10 mouse cellular contexts compared by ENCODE assay signal in genomic region chr15:98511386-98511928, GRCm38 (mm10). TPM values are rescaled to one million over a fixed set of nuclear protein-coding genes. Genes with fewer than 3 reads are reported as not detected.
DNase-seq lines count a peak whose midpoint lies in the region; ATAC-seq and TF ChIP-seq lines count a peak whose summit lies in the region.
"Had no signal": no experiment of that assay in that cellular context is flagged by ENCODE, and none has a peak within 500 bp of the region (broad histone marks: within the 10 kb centered on the region; RNA-seq: fewer than 3 reads in every experiment).

No protein-coding gene starts in this region.

- H3K9me3 ChIP-seq in kidney, embryonic 14.5 days (ENCODE audit: control insufficient read depth, low read length), result no peaks in the 10 kb centered on the region
- no peaks in the 10 kb centered on the region for H3K9me3 ChIP-seq in intestine, embryonic 16.5 days (ENCODE audit: control insufficient read depth, low read length)

- no peaks in the 10 kb centered on the region for H3K27me3 ChIP-seq in kidney, adult 2 months (replicated peaks; ENCODE audit: control insufficient read depth, insufficient read depth, low read length)
- no peaks in the 10 kb centered on the region for H3K27me3 ChIP-seq in kidney, embryonic 14.5 days (ENCODE audit: control insufficient read depth, insufficient read depth, low read length)
- no peaks in the 10 kb centered on the region for H3K27me3 ChIP-seq in intestine, embryonic 16.5 days (replicated peaks; ENCODE audit: control insufficient read depth, insufficient read depth, low read length)

- TF ChIP-seq CTCF in kidney, adult 2 months (conservative IDR thresholded peaks at IDR 0.05; ENCODE audit: insufficient read depth, insufficient read length, low read depth, low read length), result no peak

- no peak overlapping the region for H3K4me2 ChIP-seq in kidney, embryonic 14.5 days (replicated peaks; ENCODE audit: low read depth, low read length)
- H3K4me2 ChIP-seq in intestine, embryonic 16.5 days (ENCODE audit: low read depth, low read length), result no peak overlapping the region

- H3K9ac ChIP-seq in kidney, embryonic 14.5 days (ENCODE audit: low read depth, low read length), result no peak overlapping the region
- H3K9ac ChIP-seq in intestine, embryonic 16.5 days (ENCODE audit: low read depth, low read length), result no peak overlapping the region

- H3K27ac ChIP-seq in kidney, adult 2 months (ENCODE audit: insufficient read depth, low read depth, low read length), result no peak overlapping the region
- H3K27ac ChIP-seq in kidney, embryonic 14.5 days (ENCODE audit: low read depth, low read length), result no peak overlapping the region
- 0 out of 2 replicates have a peak overlapping the region, but pooled peaks have one; percentile 9 for H3K27ac ChIP-seq in intestine, embryonic 16.5 days (ENCODE audit: low read length)

- no peaks in the 10 kb centered on the region for H3K36me3 ChIP-seq in kidney, adult 2 months (ENCODE audit: control insufficient read depth, insufficient read depth, low read length)
- H3K36me3 ChIP-seq in kidney, embryonic 14.5 days (ENCODE audit: control insufficient read depth, insufficient read depth, low read length), result no peaks in the 10 kb centered on the region
- no peaks in the 10 kb centered on the region for H3K36me3 ChIP-seq in intestine, embryonic 16.5 days (ENCODE audit: control insufficient read depth, insufficient read depth, low read length)

- peak; percentile 44 for DNase-seq in kidney, adult 2 months
- peak; percentile 43 for DNase-seq in brain, adult 2 months (ENCODE audit: low read depth, low spot score)
- DNase-seq in urinary bladder, postnatal 36 days (ENCODE audit: low spot score in 2 of 2), result no peak
- no peak for DNase-seq in layer of hippocampus, adult 9-10 months (ENCODE audit: low spot score)
- DNase-seq in urinary bladder, adult 2 months (ENCODE audit: low spot score), result no peak

- 70% methylated on average over 13 of the region's 13 CpGs for WGBS in kidney, adult 2 months
- WGBS in kidney, embryonic 14.5 days, result 73% methylated on average over 13 of the region's 13 CpGs
- WGBS in intestine, embryonic 16.5 days, result 66% methylated on average over 13 of the region's 13 CpGs

- ATAC-seq in kidney, embryonic 14.5 days (ENCODE audit: low FRiP score, low TSS enrichment), result no peak
- ATAC-seq in intestine, embryonic 16.5 days, result no peak
- peak; percentile 52 for ATAC-seq in neutrophil, adult 5-6 weeks (ENCODE audit: extremely low read depth, insufficient number of reproducible peaks, low FRiP score, poor library complexity, severe bottlenecking)

- no peak for TF ChIP-seq POLR2A in kidney, adult 2 months (IDR thresholded peaks at IDR 0.05; ENCODE audit: low read depth, low read length)

- peaks cover 3% of the 10 kb centered on the region; the same call in 1 of the 2 replicates for H3K4me1 ChIP-seq in kidney, adult 2 months (ENCODE audit: control insufficient read depth, insufficient read depth, low read length)
- H3K4me1 ChIP-seq in kidney, embryonic 14.5 days (ENCODE audit: control insufficient read depth, insufficient read depth, low read length), result 0 out of 2 replicates have a peak, but pooled peaks cover 2% of the 10 kb centered on the region
- peaks cover 5% of the 10 kb centered on the region; the same call in 1 of the 2 replicates for H3K4me1 ChIP-seq in intestine, embryonic 16.5 days (ENCODE audit: control insufficient read depth, insufficient read depth, low read length)

- H3K4me3 ChIP-seq in kidney, adult 2 months (ENCODE audit: insufficient read depth, low read depth, low read length), result no peak overlapping the region
- no peak overlapping the region for H3K4me3 ChIP-seq in kidney, embryonic 14.5 days (ENCODE audit: low read length)
- H3K4me3 ChIP-seq in intestine, embryonic 16.5 days (ENCODE audit: low read length), result no peak overlapping the region

RNA-seq across cellular contexts. Expression of gene Olfr279, which starts 19.3 kb away (rescaled TPM):
- polyA plus RNA-seq in kidney, adult 2 months (2012; rRNA removed), result not detected in 2 replicates
- not detected in 2 replicates for polyA plus RNA-seq in kidney, embryonic 14.5 days (2014; fragmentation: Nextera tagmentation; extraction: Ambion mirVana)
- not detected in 2 replicates for polyA plus RNA-seq in intestine, embryonic 16.5 days (2015; fragmentation: Nextera tagmentation; extraction: Ambion mirVana)
- not detected in 2 replicates for total RNA-seq in neutrophil, adult 5-6 weeks (2017)
- not detected in 2 replicates for polyA plus RNA-seq in urinary bladder, adult 2 months (2012; rRNA removed)
- polyA plus RNA-seq: erythroblast, embryonic 14.5 days had no signal

RNA-seq across cellular contexts. Expression of gene Kansl2, which starts 22.6 kb away (rescaled TPM):
- polyA plus RNA-seq in kidney, adult 2 months (2012; rRNA removed), result 32.0 and 33.1 TPM in 2 replicates
- 107 and 123 TPM in 2 replicates for polyA plus RNA-seq in kidney, embryonic 14.5 days (2014; fragmentation: Nextera tagmentation; extraction: Ambion mirVana)
- 67.2 and 69.6 TPM in 2 replicates for polyA plus RNA-seq in intestine, embryonic 16.5 days (2015; fragmentation: Nextera tagmentation; extraction: Ambion mirVana)
- total RNA-seq in neutrophil, adult 5-6 weeks (2017), result 39.3 and 42.1 TPM in 2 replicates
- 38.2 and 42.7 TPM in 2 replicates for polyA plus RNA-seq in urinary bladder, adult 2 months (2012; rRNA removed)

RNA-seq across cellular contexts. Expression of gene Lalba, which starts 28.9 kb away (rescaled TPM):
- polyA plus RNA-seq in kidney, adult 2 months (2012; rRNA removed), result not detected in 2 replicates
- polyA plus RNA-seq in kidney, embryonic 14.5 days (2014; fragmentation: Nextera tagmentation; extraction: Ambion mirVana), result 0.28 and 0.44 TPM in 2 replicates
- polyA plus RNA-seq in intestine, embryonic 16.5 days (2015; fragmentation: Nextera tagmentation; extraction: Ambion mirVana), result 0.31 TPM in 1 of 2 replicates, not detected in the other
- total RNA-seq in neutrophil, adult 5-6 weeks (2017), result not detected in 2 replicates
- polyA plus RNA-seq in urinary bladder, adult 2 months (2012; rRNA removed), result not detected in 2 replicates
- total RNA-seq: ES-E14 had no signal
- polyA plus RNA-seq: erythroblast, embryonic 14.5 days had no signal

RNA-seq across cellular contexts. Expression of gene OR5BS1P, which starts 41.8 kb away (rescaled TPM):
- polyA plus RNA-seq in kidney, adult 2 months (2012; rRNA removed), result not detected in 2 replicates
- polyA plus RNA-seq in kidney, embryonic 14.5 days (2014; fragmentation: Nextera tagmentation; extraction: Ambion mirVana), result not detected in 2 replicates
- polyA plus RNA-seq in intestine, embryonic 16.5 days (2015; fragmentation: Nextera tagmentation; extraction: Ambion mirVana), result not detected in 2 replicates
- not detected in 2 replicates for total RNA-seq in neutrophil, adult 5-6 weeks (2017)
- polyA plus RNA-seq in urinary bladder, adult 2 months (2012; rRNA removed), result 0.01 TPM in 1 of 2 replicates, not detected in the other
- total RNA-seq: ES-E14 had no signal
- polyA plus RNA-seq: erythroblast, embryonic 14.5 days had no signal

RNA-seq across cellular contexts. Expression of gene Olfr281, which starts 59.1 kb away (rescaled TPM):
- not detected in 2 replicates for polyA plus RNA-seq in kidney, adult 2 months (2012; rRNA removed)
- not detected in 2 replicates for polyA plus RNA-seq in kidney, embryonic 14.5 days (2014; fragmentation: Nextera tagmentation; extraction: Ambion mirVana)
- polyA plus RNA-seq in intestine, embryonic 16.5 days (2015; fragmentation: Nextera tagmentation; extraction: Ambion mirVana), result not detected in 2 replicates
- 0.12 TPM in 1 of 2 replicates, not detected in the other for total RNA-seq in neutrophil, adult 5-6 weeks (2017)
- not detected in 2 replicates for polyA plus RNA-seq in urinary bladder, adult 2 months (2012; rRNA removed)
- total RNA-seq: ES-E14 had no signal

Comparison
In these comparisons a context has a peak if more than half of its experiments do, and no peak if none do; other contexts are left out.
1. DNase-seq: peak in kidney, adult 2 months (single experiment) and brain, adult 2 months (single experiment); none in urinary bladder, postnatal 36 days (0 of 2), layer of hippocampus, adult 9-10 months (single experiment) and urinary bladder, adult 2 months (single experiment).